Mouse (Mus musculus): ENCODE results near the gene Chst8.

GRCm38 (mm10) chr7:34746165-34746564 is 66.3 kb downstream of the Chst8 start:
- TF ChIP-seq CTCF (IDR thresholded peaks at IDR 0.05; ENCODE audit: low read depth): no peak
- TF ChIP-seq EP300 (IDR thresholded peaks at IDR 0.05; ENCODE audit: low read depth): no peak

All from heart, postnatal 0 days (tissue).